Mouse (Mus musculus): ENCODE measurements around the gene Sppl3.

Gene Sppl3

GRCm38 (mm10) chr5:115035217-115035616, 24.3 kb downstream of the Sppl3 start:
- in situ Hi-C loops (cut with MseI, MboI), result no loop called here

GRCm38 (mm10) chr5:115037099-115037498, 26.2 kb downstream of the Sppl3 start:
- in situ Hi-C loops (cut with MseI, MboI), result no loop called here

DNA sequence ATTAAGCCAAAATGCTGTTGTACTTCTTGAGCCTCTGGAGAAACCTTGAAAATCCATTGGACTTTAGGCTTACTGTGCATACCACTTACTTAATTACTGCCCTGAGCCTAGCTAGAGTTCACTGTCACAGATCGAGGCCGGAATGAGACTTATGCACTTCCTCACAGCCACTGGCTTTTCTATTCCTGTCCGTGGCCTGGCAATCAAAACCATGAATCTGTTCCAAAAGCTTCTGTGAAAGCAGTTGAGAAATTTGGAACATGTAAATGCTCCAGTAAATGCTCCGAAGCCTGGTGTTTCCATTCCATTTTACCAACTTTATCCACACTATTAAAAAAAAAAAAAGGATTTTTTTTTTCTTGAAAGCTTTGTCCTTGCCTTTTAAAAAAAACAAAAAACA, 29.8 kb downstream of the Sppl3 start:
- in situ Hi-C loops (cut with MseI, MboI), result no loop called here

- in situ Hi-C loops (cut with MseI, MboI), result no loop called here
Observed at GRCm38 (mm10) chr5:115043626-115044025, 32.7 kb downstream of the Sppl3 start.

- in situ Hi-C loops (cut with MseI, MboI), result no loop called here
Observed at GRCm38 (mm10) chr5:115045146-115045677, 34.3 kb downstream of the Sppl3 start.

- in situ Hi-C loops (cut with MseI, MboI), result no loop called here
Observed at GRCm38 (mm10) chr5:115049692-115050091, 38.8 kb downstream of the Sppl3 start.

DNA sequence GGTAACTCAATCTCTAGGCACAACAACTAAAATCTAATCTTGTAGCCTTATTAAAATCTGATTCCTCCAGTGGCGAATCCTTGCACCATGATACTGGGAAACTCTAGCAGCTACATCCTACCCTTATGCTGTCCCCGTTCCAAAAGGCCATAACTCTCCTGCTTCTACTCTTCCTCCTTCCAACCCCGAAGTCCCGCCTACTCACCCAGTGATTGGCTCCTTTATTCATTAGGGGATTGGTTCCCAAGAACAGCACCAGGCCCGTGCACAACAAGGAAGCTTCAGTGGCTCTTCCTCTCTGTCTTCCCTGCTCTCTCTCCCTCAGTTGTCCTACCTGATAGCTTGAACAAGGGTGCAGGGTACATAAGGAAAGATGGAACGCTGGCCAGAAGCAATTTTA, 39.8 kb downstream of the Sppl3 start:
- in situ Hi-C loops (cut with MseI, MboI), result no loop called here

GRCm38 (mm10) chr5:115052546-115052945, 41.6 kb downstream of the Sppl3 start:
- in situ Hi-C loops (cut with MseI, MboI), result no loop called here

- in situ Hi-C loops (cut with MseI, MboI), result no loop called here
Observed at GRCm38 (mm10) chr5:115053791-115054396, 43.0 kb downstream of the Sppl3 start.

DNA sequence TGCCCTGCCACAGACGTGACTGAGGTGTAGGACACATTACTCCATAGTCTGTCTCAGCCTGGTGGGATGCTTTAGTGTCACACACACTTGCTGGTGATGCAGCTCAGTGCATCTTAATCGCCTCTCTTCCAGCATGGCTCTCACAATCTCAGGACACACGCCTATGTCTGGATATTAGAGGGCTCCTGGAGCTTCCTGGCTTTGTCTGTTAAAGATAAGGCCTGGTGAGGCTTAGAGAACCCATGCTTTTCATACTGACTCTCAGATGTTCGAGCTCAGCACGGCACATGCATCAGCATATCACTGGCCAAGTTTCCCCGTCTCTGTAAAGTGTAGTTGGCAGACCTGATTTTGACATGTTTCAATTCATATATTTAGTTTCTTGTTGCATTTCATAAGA, 44.5 kb downstream of the Sppl3 start:
- in situ Hi-C loops (cut with MseI, MboI), result no loop called here

GRCm38 (mm10) chr5:115057153-115057552, 46.2 kb downstream of the Sppl3 start:
- in situ Hi-C loops (cut with MseI, MboI), result no loop called here

GRCm38 (mm10) chr5:115058584-115059297, 47.8 kb downstream of the Sppl3 start:
- in situ Hi-C loops (cut with MseI, MboI), result no loop called here

GRCm38 (mm10) chr5:115060067-115060695, 49.2 kb downstream of the Sppl3 start:
- in situ Hi-C loops (cut with MseI, MboI), result no loop called here

DNA sequence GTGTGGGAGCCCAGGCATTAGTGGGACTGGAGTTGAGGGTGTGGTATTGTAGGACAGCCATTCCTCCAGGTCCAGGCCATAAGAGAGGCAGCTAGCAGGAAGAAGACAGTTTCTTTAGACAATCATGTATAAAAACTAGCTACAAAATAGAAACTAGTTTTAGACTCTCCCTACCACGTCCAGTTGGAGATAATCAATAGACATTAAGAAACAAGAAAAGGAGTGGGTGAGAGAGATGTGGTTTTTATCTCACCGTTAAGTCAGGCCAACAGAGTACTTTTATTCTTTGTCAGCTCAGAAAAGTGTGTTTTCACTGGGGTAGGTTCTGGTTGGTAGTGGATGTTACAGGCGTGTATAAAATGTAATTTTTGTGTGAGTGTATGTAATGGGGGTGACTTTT, 50.0 kb downstream of the Sppl3 start:
- in situ Hi-C loops (cut with MseI, MboI), result no loop called here

- in situ Hi-C loops (cut with MseI, MboI), result no loop called here
Observed at GRCm38 (mm10) chr5:115062566-115062965, 51.6 kb downstream of the Sppl3 start.

- in situ Hi-C loops (cut with MseI, MboI), result no loop called here
Observed at GRCm38 (mm10) chr5:115063391-115063790, 52.5 kb downstream of the Sppl3 start.

DNA sequence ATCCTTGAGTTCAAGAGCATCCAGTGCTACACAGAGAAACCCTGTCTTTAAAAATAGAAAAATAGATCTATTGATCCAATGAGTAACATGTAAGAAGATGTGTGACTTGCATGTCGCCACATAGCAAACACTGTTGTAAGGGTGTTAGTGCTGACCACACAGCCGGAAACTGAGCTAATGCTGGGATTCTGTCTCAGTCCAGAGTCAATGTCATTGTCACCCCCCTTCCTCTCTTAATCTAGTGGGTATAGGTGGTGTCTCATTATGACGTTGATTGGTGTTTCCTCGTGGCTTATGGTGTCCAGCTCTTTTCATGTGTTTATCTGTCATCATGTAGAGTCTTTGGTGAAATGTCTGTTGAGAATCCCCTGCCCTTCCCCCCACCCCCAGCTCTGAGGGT, 55.3 kb downstream of the Sppl3 start:
- in situ Hi-C loops (cut with MseI, MboI), result no loop called here

- in situ Hi-C loops (cut with MseI, MboI), result no loop called here
Observed at GRCm38 (mm10) chr5:115068671-115069421, 57.9 kb downstream of the Sppl3 start.

GRCm38 (mm10) chr5:115069611-115070010, 58.7 kb downstream of the Sppl3 start:
- in situ Hi-C loops (cut with MseI, MboI), result loop anchor here (10.0 kb wide), 2 partner anchors 85 to 95 kb away; partner anchors contain the start of gene Hnf1a (in 1 of the 2)

- in situ Hi-C loops (cut with MseI, MboI), result loop anchor here (10.0 kb wide), 2 partner anchors 86 to 96 kb away; partner anchors contain the start of gene Hnf1a (in 1 of the 2)
Observed at GRCm38 (mm10) chr5:115070457-115070856, 59.5 kb downstream of the Sppl3 start.

GRCm38 (mm10) chr5:115071096-115071901, 60.4 kb downstream of the Sppl3 start:
- in situ Hi-C loops (cut with MseI, MboI), result loop anchor here (10.0 kb wide), 2 partner anchors 86 to 96 kb away; partner anchors contain the start of gene Hnf1a (in 1 of the 2)

Data from mouse trophoblast stem cell (cell line).